12 mouse cellular contexts compared by ENCODE assay signal in the genomic region with DNA sequence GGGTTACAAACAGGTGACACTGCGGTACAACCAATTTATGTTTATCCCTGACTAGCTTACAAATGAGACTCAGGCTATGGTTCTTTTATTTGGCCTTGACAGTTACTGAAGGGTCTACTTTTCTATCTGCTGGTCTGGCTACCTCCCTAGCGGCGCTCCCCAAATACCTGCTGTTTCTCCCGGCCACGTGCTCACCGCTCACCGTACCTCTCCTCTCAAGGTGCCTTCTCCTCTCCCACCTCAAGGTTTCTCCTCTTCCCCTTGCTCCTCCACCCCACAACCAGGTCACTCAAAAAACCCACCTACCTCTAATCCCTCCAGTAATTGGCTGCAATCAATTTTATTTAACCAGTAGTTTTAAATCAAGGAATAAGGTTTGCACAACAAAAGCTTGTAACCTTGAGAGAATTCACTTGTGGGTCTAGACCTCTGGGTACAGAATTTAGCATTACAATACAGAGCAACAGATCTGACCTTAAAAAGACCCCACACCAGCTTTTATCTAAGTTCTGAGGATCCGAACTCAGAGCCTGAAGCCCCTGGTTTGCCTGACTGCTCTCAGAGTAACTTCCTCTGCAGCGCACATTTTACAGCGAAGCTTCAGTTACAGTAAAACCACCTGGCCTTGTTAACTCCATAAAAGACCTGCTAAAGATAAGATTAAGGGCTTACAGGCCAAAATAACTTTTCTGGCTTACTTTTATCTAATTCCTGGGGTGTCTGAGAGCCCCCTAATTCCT. TPM values are rescaled to one million over a fixed set of nuclear protein-coding genes. Genes with fewer than 3 reads are reported as not detected.
"Had no signal": no experiment of that assay in that cellular context is flagged by ENCODE, and none has a peak within 500 bp of the region (broad histone marks: within the 10 kb centered on the region; RNA-seq: fewer than 3 reads in every experiment).

No protein-coding gene starts in this region.

- H3K27ac ChIP-seq: limb, embryonic 13.5 days; liver, embryonic 15.5 days; midbrain, embryonic 15.5 days; neural tube, embryonic 12.5 days; stomach, postnatal 0 days had no signal

- ATAC-seq: midbrain, embryonic 15.5 days had no signal

- H3K9ac ChIP-seq: limb, embryonic 13.5 days; liver, embryonic 15.5 days; lung, embryonic 14.5 days; midbrain, embryonic 15.5 days; neural tube, embryonic 12.5 days had no signal

- H3K4me3 ChIP-seq: limb, embryonic 13.5 days; liver, embryonic 15.5 days; megakaryocyte, embryonic 14.5 days; midbrain, embryonic 15.5 days; neural tube, embryonic 12.5 days had no signal

- H3K4me2 ChIP-seq: limb, embryonic 13.5 days; liver, embryonic 15.5 days; midbrain, embryonic 11.5 days; neural tube, embryonic 12.5 days had no signal

- H3K9me3 ChIP-seq: limb, embryonic 13.5 days; liver, embryonic 15.5 days; megakaryocyte, embryonic 14.5 days; midbrain, embryonic 15.5 days; neural tube, embryonic 12.5 days had no signal

- DNase-seq: kidney, postnatal 10 days; left cerebral cortex, postnatal 4 days; lung, postnatal 4 days had no signal

- H3K36me3 ChIP-seq: limb, embryonic 13.5 days; liver, embryonic 15.5 days; midbrain, embryonic 15.5 days; neural tube, embryonic 12.5 days had no signal

- H3K27me3 ChIP-seq: limb, embryonic 13.5 days; liver, embryonic 15.5 days; megakaryocyte, embryonic 14.5 days; midbrain, embryonic 15.5 days; neural tube, embryonic 12.5 days had no signal

RNA-seq across cellular contexts. Expression of gene Milr1, which starts 26.7 kb away (rescaled TPM):
- total RNA-seq: layer of hippocampus, postnatal 14 days had no signal
